9 mouse cellular contexts compared by ENCODE assay signal in genomic region chr10:5802866-5803265, GRCm38 (mm10). TPM values are rescaled to one million over a fixed set of nuclear protein-coding genes. Genes with fewer than 3 reads are reported as not detected.
A peak's percentile ranks its signal among the peaks of the same experiment; 100 is the strongest.
DNase-seq lines count a peak whose midpoint lies in the region; ATAC-seq and TF ChIP-seq lines count a peak whose summit lies in the region.
"Had no signal": no experiment of that assay in that cellular context is flagged by ENCODE, and none has a peak within 500 bp of the region (broad histone marks: within the 10 kb centered on the region; RNA-seq: fewer than 3 reads in every experiment).

No protein-coding gene starts in this region.

- H3K4me2 ChIP-seq in liver, postnatal 0 days (ENCODE audit: low read depth, low read length): peak overlapping the region; percentile 97

- no peak for TF ChIP-seq CTCF in E14TG2a.4 (conservative IDR thresholded peaks at IDR 0.05; ENCODE audit: low read length)
- TF ChIP-seq CTCF in liver, postnatal 0 days (IDR thresholded peaks at IDR 0.05; ENCODE audit: low read depth): no peak

- peak overlapping the region; percentile 76 for H3K9ac ChIP-seq in liver, postnatal 0 days (replicated peaks)

- peaks cover 56% of the 10 kb centered on the region for H3K36me3 ChIP-seq in E14TG2a.4 (ENCODE audit: insufficient read depth, low read length)
- H3K36me3 ChIP-seq in hindbrain, embryonic 10.5 days: peaks cover 50% of the 10 kb centered on the region
- H3K36me3 ChIP-seq in liver, postnatal 0 days (replicated peaks; ENCODE audit: insufficient read depth, low read length): peaks cover 42% of the 10 kb centered on the region

- H3K9me3 ChIP-seq in E14TG2a.4 (ENCODE audit: low read length): no peaks in the 10 kb centered on the region
- no peaks in the 10 kb centered on the region for H3K9me3 ChIP-seq in hindbrain, embryonic 10.5 days
- no peaks in the 10 kb centered on the region for H3K9me3 ChIP-seq in liver, postnatal 0 days (ENCODE audit: low read length)

- peak; percentile 10 for DNase-seq in CD4-positive, CD25-positive, alpha-beta regulatory T cell, adult 2 months (ENCODE audit: low read depth, low spot score)
- no peak for DNase-seq in hindbrain, embryonic 10.5 days (ENCODE audit: low spot score)
- DNase-seq in liver, postnatal 0 days: no peak
- no peak for DNase-seq in adrenal gland, postnatal 14 days
- DNase-seq in left cerebral cortex, postnatal 10 days (ENCODE audit: extremely low spot score in 1 of 2, low spot score in 2 of 2): no peak
- DNase-seq: cerebellum, postnatal 25 days had no signal

- peak overlapping the region; percentile 40; the same call in 1 of the 2 replicates for H3K27ac ChIP-seq in hindbrain, embryonic 10.5 days
- no peak overlapping the region for H3K27ac ChIP-seq in liver, postnatal 0 days (ENCODE audit: low read depth)

- intact Hi-C loops in left cerebral cortex, postnatal 10 days (cut with DNase I): no loop called here

- 51% methylated on average over 6 of the region's 6 CpGs for WGBS in hindbrain, embryonic 10.5 days
- WGBS in liver, postnatal 0 days (ENCODE audit: insufficient replicate concordance): 16% methylated on average over 6 of the region's 6 CpGs

- no peak for TF ChIP-seq EP300 in liver, postnatal 0 days (IDR thresholded peaks at IDR 0.05; ENCODE audit: low read depth)

- peaks cover 62% of the 10 kb centered on the region for H3K4me1 ChIP-seq in E14TG2a.4 (replicated peaks; ENCODE audit: low read depth, low read length)
- H3K4me1 ChIP-seq in hindbrain, embryonic 10.5 days (replicated peaks): peaks cover 32% of the 10 kb centered on the region
- peaks cover 30% of the 10 kb centered on the region for H3K4me1 ChIP-seq in liver, postnatal 0 days (ENCODE audit: insufficient read depth)

- ATAC-seq in CD4-positive, CD25-positive, alpha-beta regulatory T cell, adult 4 months: no peak
- ATAC-seq in liver, postnatal 0 days: no peak
- ATAC-seq in inflammation-experienced regulatory T-cells, adult 6 months: no peak

- peak overlapping the region; percentile 97 for H3K4me3 ChIP-seq in E14TG2a.4 (replicated peaks; ENCODE audit: low read length)
- H3K4me3 ChIP-seq in hindbrain, embryonic 10.5 days: peak overlapping the region; percentile 87
- peak overlapping the region; percentile 91 for H3K4me3 ChIP-seq in liver, postnatal 0 days (ENCODE audit: low read depth, low read length)

- no peaks in the 10 kb centered on the region for H3K27me3 ChIP-seq in E14TG2a.4 (ENCODE audit: insufficient read depth, low read length)
- no peaks in the 10 kb centered on the region for H3K27me3 ChIP-seq in hindbrain, embryonic 10.5 days (ENCODE audit: insufficient read depth, poor library complexity, severe bottlenecking)
- H3K27me3 ChIP-seq in liver, postnatal 0 days (ENCODE audit: insufficient read depth, low read length): no peaks in the 10 kb centered on the region

RNA-seq across cellular contexts. Expression of gene Fbxo5, which starts 2.5 kb away (rescaled TPM):
- 10 to 100 TPM; 12.5 to 18.1 TPM for polyA plus RNA-seq in CD4-positive, CD25-positive, alpha-beta regulatory T cell, adult 4 months (2017; shearing (Covaris generic))
- polyA plus RNA-seq in hindbrain, embryonic 10.5 days (2016; fragmentation: Nextera tagmentation; extraction: Ambion mirVana): 84.4 and 109 TPM in 2 replicates
- polyA plus RNA-seq in liver, postnatal 0 days (2015; fragmentation: Nextera tagmentation; extraction: Ambion mirVana): 41.1 and 42.8 TPM in 2 replicates
- total RNA-seq in adrenal gland, postnatal 14 days (2021): 6.3 and 8.6 TPM in 2 replicates
- total RNA-seq in left cerebral cortex, postnatal 10 days (2021): 1 to 10 TPM; 1.7 to 2.7 TPM
- 10 to 100 TPM; 13.7 to 95.2 (median 16.8) TPM for polyA plus RNA-seq in inflammation-experienced regulatory T-cells, adult 6 months (2017; shearing (Covaris generic))

RNA-seq across cellular contexts. Expression of gene Mtrf1l, which starts 20.8 kb away (rescaled TPM):
- 1 to 10 TPM; 7.3 to 8.0 TPM for polyA plus RNA-seq in CD4-positive, CD25-positive, alpha-beta regulatory T cell, adult 4 months (2017; shearing (Covaris generic))
- polyA plus RNA-seq in hindbrain, embryonic 10.5 days (2016; fragmentation: Nextera tagmentation; extraction: Ambion mirVana): 10.5 and 14.2 TPM in 2 replicates
- 6.3 and 6.7 TPM in 2 replicates for polyA plus RNA-seq in liver, postnatal 0 days (2015; fragmentation: Nextera tagmentation; extraction: Ambion mirVana)
- 11.9 and 13.5 TPM in 2 replicates for total RNA-seq in adrenal gland, postnatal 14 days (2021)
- total RNA-seq in left cerebral cortex, postnatal 10 days (2021): 10 to 100 TPM in 1 of 2 experiments, 1 to 10 TPM in 1; 8.1 to 10.8 TPM
- polyA plus RNA-seq in inflammation-experienced regulatory T-cells, adult 6 months (2017; shearing (Covaris generic)): 1 to 10 TPM; 3.6 to 9.8 (median 5.2) TPM
